Mouse (Mus musculus): ENCODE measurements around the gene Cavin1. TPM values are rescaled to one million over a fixed set of nuclear protein-coding genes. Genes with fewer than 3 reads are reported as not detected.

Gene Cavin1
- polyA plus RNA-seq, 1 experiment, result 35.0 TPM

DNA sequence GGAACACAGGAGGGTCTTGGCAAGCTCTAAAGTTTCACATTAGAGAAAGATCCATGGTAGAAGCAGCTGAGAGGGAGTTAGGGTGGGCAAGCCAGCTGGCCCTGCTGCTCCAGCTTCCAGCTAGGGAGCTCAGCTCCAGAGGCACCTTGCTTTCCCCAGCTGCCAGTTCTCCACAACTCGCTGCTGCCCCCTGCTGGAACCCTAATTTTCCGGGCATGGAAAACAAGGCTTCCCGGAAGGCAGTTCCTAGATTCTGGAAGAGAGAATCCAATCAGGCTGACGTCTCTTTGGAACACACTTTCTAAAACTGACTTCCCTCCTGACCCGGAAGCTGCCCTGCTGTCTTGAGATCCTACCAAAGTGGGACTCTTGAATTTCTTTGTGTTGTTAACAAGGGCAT, 13.4 kb downstream of the Cavin1 start:
- no peaks in the 10 kb centered on the region; the same call in 1 of the 2 replicates for H3K4me1 ChIP-seq (ENCODE audit: control insufficient read depth, insufficient read depth, low read length)
- peak; percentile 91 for DNase-seq
- H3K27ac ChIP-seq (ENCODE audit: insufficient read depth, low read depth, low read length), result no peak overlapping the region
- WGBS, result 2% methylated on average over 5 of the region's 5 CpGs
- no peak overlapping the region for H3K4me3 ChIP-seq (ENCODE audit: insufficient read depth, low read depth, low read length)
- H3K36me3 ChIP-seq (ENCODE audit: control insufficient read depth, insufficient read depth, low read length), result no peaks in the 10 kb centered on the region
- no peaks in the 10 kb centered on the region for H3K27me3 ChIP-seq (replicated peaks; ENCODE audit: control insufficient read depth, insufficient read depth, low read length)
- TF ChIP-seq POLR2A (IDR thresholded peaks at IDR 0.05; ENCODE audit: low read depth, low read length), result no peak
- TF ChIP-seq CTCF (conservative IDR thresholded peaks at IDR 0.05; ENCODE audit: insufficient read depth, insufficient read length, low read depth, low read length), result peak; percentile 93

GRCm38 (mm10) chr11:100949540-100949939, 21.1 kb downstream of the Cavin1 start:
- no peak overlapping the region for H3K27ac ChIP-seq (ENCODE audit: insufficient read depth, low read depth, low read length)
- DNase-seq, result no peak

DNA sequence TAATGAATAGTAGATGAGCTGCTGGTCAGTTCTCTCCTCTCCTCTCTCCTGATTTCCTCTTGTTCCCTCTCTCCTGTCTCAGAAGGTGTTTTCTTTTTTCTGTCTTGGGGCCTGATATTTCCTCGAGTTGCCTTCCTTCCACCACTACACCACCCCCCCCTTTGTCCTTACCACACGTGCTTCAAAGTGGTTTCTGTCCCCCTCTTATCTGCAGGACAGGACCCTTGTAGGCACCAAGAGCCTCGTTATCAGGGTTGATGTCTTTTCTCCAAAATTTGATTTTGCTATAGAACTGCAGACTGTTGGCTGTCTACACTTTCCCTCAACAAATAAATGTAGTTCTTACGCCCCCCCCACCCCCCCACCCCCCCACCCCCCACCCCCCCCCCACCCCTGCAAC, 22.4 kb downstream of the Cavin1 start:
- no peaks in the 10 kb centered on the region for H3K36me3 ChIP-seq (ENCODE audit: control insufficient read depth, insufficient read depth, low read length)
- H3K4me1 ChIP-seq (ENCODE audit: control insufficient read depth, insufficient read depth, low read length), result no peaks in the 10 kb centered on the region; the same call in 1 of the 2 replicates
- no peak overlapping the region for H3K27ac ChIP-seq (ENCODE audit: insufficient read depth, low read depth, low read length)
- no peak for TF ChIP-seq POLR2A (IDR thresholded peaks at IDR 0.05; ENCODE audit: low read depth, low read length)
- H3K4me3 ChIP-seq (ENCODE audit: insufficient read depth, low read depth, low read length), result no peak overlapping the region
- no peak for DNase-seq
- no peaks in the 10 kb centered on the region for H3K27me3 ChIP-seq (replicated peaks; ENCODE audit: control insufficient read depth, insufficient read depth, low read length)
- WGBS, result 65% methylated on average over 4 of the region's 4 CpGs

More at GRCm38 (mm10) chr11:100949540-100949939, 21.1 kb downstream of the Cavin1 start:
- Histone ChIP-seq H3K4me3 (ENCODE audit: insufficient read depth, low read depth, low read length) (no peak overlapping the region), H3K36me3 (ENCODE audit: control insufficient read depth, insufficient read depth, low read length) (no peaks in the 10 kb centered on the region), H3K27me3 (replicated peaks; ENCODE audit: control insufficient read depth, insufficient read depth, low read length) (no peaks in the 10 kb centered on the region), H3K4me1 (ENCODE audit: control insufficient read depth, insufficient read depth, low read length) (no peaks in the 10 kb centered on the region; the same call in 1 of the 2 replicates)
- TF ChIP-seq POLR2A (IDR thresholded peaks at IDR 0.05; ENCODE audit: low read depth, low read length) (no peak), CTCF (conservative IDR thresholded peaks at IDR 0.05; ENCODE audit: insufficient read depth, insufficient read length, low read depth, low read length) (no peak)
- WGBS, result 95% methylated on average over 1 of the region's 1 CpGs

DNA sequence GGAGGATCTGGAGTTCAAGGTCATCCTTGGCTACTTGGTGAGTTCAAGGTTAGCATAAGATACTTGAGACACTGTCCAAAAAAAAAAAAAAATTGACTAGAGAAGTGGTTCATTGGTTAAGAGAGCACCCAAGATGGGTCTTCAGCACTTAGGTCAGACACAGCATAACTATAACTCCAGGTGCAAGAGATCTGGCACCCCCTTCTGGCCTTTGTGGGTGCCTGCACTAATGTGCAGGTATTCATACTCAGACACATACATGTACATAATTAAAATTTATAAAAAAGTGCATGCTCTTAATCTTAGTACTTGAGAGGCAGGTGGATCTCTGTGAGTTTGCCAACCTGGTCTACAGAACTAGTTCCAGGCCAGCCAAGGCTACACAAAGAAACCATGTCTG, 23.1 kb downstream of the Cavin1 start:
- TF ChIP-seq CTCF (conservative IDR thresholded peaks at IDR 0.05; ENCODE audit: insufficient read depth, insufficient read length, low read depth, low read length) (peak; percentile 55), POLR2A (IDR thresholded peaks at IDR 0.05; ENCODE audit: low read depth, low read length) (no peak)
- H3K4me1 ChIP-seq (ENCODE audit: control insufficient read depth, insufficient read depth, low read length), result no peaks in the 10 kb centered on the region; the same call in 1 of the 2 replicates
- H3K4me3 ChIP-seq (ENCODE audit: insufficient read depth, low read depth, low read length), result no peak overlapping the region
- DNase-seq, result no peak
- H3K27ac ChIP-seq (ENCODE audit: insufficient read depth, low read depth, low read length), result no peak overlapping the region
- H3K27me3 ChIP-seq (replicated peaks; ENCODE audit: control insufficient read depth, insufficient read depth, low read length), result no peaks in the 10 kb centered on the region
- H3K36me3 ChIP-seq (ENCODE audit: control insufficient read depth, insufficient read depth, low read length), result no peaks in the 10 kb centered on the region

- DNase-seq, result peak; percentile 52
- no peak overlapping the region for H3K4me3 ChIP-seq (ENCODE audit: insufficient read depth, low read depth, low read length)
- no peaks in the 10 kb centered on the region for H3K36me3 ChIP-seq (ENCODE audit: control insufficient read depth, insufficient read depth, low read length)
- H3K27me3 ChIP-seq (replicated peaks; ENCODE audit: control insufficient read depth, insufficient read depth, low read length), result no peaks in the 10 kb centered on the region
- no peaks in the 10 kb centered on the region; the same call in 1 of the 2 replicates for H3K4me1 ChIP-seq (ENCODE audit: control insufficient read depth, insufficient read depth, low read length)
- TF ChIP-seq POLR2A (IDR thresholded peaks at IDR 0.05; ENCODE audit: low read depth, low read length), result no peak
- H3K27ac ChIP-seq (ENCODE audit: insufficient read depth, low read depth, low read length), result 0 out of 2 replicates have a peak overlapping the region, but pooled peaks have one; percentile 16
- 49% methylated on average over 4 of the region's 4 CpGs for WGBS
Measured at GRCm38 (mm10) chr11:100946862-100947261, 23.8 kb downstream of the Cavin1 start.

DNA sequence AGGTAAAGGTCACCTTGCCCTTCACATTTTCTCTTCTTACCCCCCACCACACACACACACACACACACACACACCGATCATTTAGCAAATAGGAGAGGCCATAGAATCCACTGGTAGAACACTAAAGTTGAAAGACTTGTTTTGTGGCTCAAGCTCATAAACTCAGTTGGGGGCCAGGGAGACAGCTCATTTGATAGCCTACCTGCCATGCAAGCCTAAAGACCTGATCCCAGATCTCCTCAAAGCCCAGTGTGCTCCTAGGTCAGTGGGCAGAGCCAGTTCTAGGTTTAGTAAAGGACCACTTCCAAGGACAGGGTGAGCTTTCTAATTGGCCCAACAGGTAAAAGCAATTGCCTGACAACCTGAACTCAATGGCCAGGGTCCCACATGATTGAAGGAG, 28.3 kb downstream of the Cavin1 start:
- H3K4me3 ChIP-seq (ENCODE audit: insufficient read depth, low read depth, low read length), result no peak overlapping the region
- 68% methylated on average over 1 of the region's 1 CpGs for WGBS
- H3K27me3 ChIP-seq (replicated peaks; ENCODE audit: control insufficient read depth, insufficient read depth, low read length), result no peaks in the 10 kb centered on the region
- no peaks in the 10 kb centered on the region for H3K36me3 ChIP-seq (ENCODE audit: control insufficient read depth, insufficient read depth, low read length)
- peaks cover 7% of the 10 kb centered on the region; the same call in 1 of the 2 replicates for H3K4me1 ChIP-seq (ENCODE audit: control insufficient read depth, insufficient read depth, low read length)
- TF ChIP-seq CTCF (conservative IDR thresholded peaks at IDR 0.05; ENCODE audit: insufficient read depth, insufficient read length, low read depth, low read length), result no peak
- no peak for TF ChIP-seq POLR2A (IDR thresholded peaks at IDR 0.05; ENCODE audit: low read depth, low read length)
- no peak for DNase-seq
- no peak overlapping the region for H3K27ac ChIP-seq (ENCODE audit: insufficient read depth, low read depth, low read length)

DNA sequence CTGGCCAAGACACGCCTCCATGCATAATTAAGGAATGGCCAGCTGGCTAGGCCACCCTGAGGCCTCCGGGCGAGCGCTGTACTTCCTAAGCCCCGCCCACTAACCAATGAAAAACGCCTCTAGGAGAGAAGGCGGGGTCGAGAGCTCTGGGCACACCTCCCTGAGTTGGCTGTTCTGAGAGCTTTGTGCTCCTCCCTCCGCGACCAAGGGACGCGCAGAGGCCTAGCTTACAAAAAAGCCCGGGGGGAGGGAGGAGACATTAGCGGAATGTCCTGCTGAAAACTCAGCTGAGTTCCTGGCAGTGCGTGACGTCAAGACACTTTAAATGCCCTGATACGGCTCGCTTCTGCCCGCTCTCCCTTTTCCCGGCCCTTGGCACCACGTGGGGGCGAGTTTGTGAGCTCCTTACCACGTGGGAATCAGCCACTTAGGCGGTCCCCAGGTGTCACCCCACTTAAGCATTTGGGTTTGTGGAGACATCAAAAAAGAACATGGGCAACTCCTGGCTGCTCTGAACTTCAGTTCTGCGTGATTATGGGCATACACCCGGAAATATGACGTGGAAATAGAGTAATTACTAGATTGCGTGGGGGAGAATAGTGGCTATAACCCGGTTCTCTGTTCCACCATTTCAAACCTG, 31.1 kb downstream of the Cavin1 start, which contains the start of gene Stat3:
TSS of gene Stat3 (minus strand) at position 29 of the 640 bp plus-strand sequence.
- peak within 1 kb of the TSS; percentile 98 for H3K4me3 ChIP-seq (ENCODE audit: insufficient read depth, low read depth, low read length)
- H3K36me3 ChIP-seq (ENCODE audit: control insufficient read depth, insufficient read depth, low read length), result no peaks in the 10 kb centered on the region
- DNase-seq, result peak; percentile 100
- TF ChIP-seq CTCF (conservative IDR thresholded peaks at IDR 0.05; ENCODE audit: insufficient read depth, insufficient read length, low read depth, low read length) (no peak), POLR2A (IDR thresholded peaks at IDR 0.05; ENCODE audit: low read depth, low read length) (no peak)
- H3K27me3 ChIP-seq (replicated peaks; ENCODE audit: control insufficient read depth, insufficient read depth, low read length), result no peaks in the 10 kb centered on the region
- under 1% methylated on average over 29 of the region's 29 CpGs for whole genome bisulfite sequencing
- H3K27ac ChIP-seq (ENCODE audit: insufficient read depth, low read depth, low read length), result peak within 1 kb of the TSS; percentile 95
- peaks cover 17% of the 10 kb centered on the region; the same call in 1 of the 2 replicates for H3K4me1 ChIP-seq (ENCODE audit: control insufficient read depth, insufficient read depth, low read length)

Measured in kidney, adult 2 months (tissue).